Mouse (Mus musculus): ENCODE results near the gene C1qtnf1. TPM values are rescaled to one million over a fixed set of nuclear protein-coding genes. Genes with fewer than 3 reads are reported as not detected.

Gene C1qtnf1
- polyA plus RNA-seq, 1 experiment: 9.8 TPM

- TF ChIP-seq POLR2AphosphoS2 (IDR thresholded peaks at IDR 0.05; ENCODE audit: insufficient read length, low read depth): no peak
- TF ChIP-seq MYOD1 (IDR thresholded peaks at IDR 0.05; ENCODE audit: control insufficient read depth in 1 of 3, insufficient read length in 2 of 3, low read depth in 2 of 3): no peak
- TF ChIP-seq CEBPB (IDR thresholded peaks at IDR 0.05; ENCODE audit: insufficient read depth, poor library complexity, severe bottlenecking): no peak
- TF ChIP-seq POLR2A (IDR thresholded peaks at IDR 0.05; ENCODE audit: insufficient read length, low read depth): no peak
- no peak for TF ChIP-seq MAX (IDR thresholded peaks at IDR 0.05; ENCODE audit: low read depth)
- no peak for TF ChIP-seq REST (IDR thresholded peaks at IDR 0.05; ENCODE audit: insufficient read depth, insufficient read length)
- no peak for TF ChIP-seq SRF (IDR thresholded peaks at IDR 0.05; ENCODE audit: control insufficient read depth, insufficient read length, low read depth)
- no peak for TF ChIP-seq MYOG (IDR thresholded peaks at IDR 0.05; ENCODE audit: control insufficient read depth in 1 of 3, insufficient read depth in 1 of 3, insufficient read length in 2 of 3, low read depth in 2 of 3)
- TF ChIP-seq USF1 (IDR thresholded peaks at IDR 0.05; ENCODE audit: low read depth): no peak
- no peak for TF ChIP-seq E2F4 (IDR thresholded peaks at IDR 0.05; ENCODE audit: insufficient read depth)
- no peak for TF ChIP-seq TCF3 (IDR thresholded peaks at IDR 0.05; ENCODE audit: insufficient read length, low read depth)
- TF ChIP-seq TCF12 (IDR thresholded peaks at IDR 0.05; ENCODE audit: insufficient read depth, poor library complexity, severe bottlenecking): no peak
- Histone ChIP-seq H3K36me3 (ENCODE audit: control insufficient read depth, insufficient read depth) (no peaks in the 10 kb centered on the region), H3K79me2 (ENCODE audit: control insufficient read depth, insufficient read depth) (peaks cover 12% of the 10 kb centered on the region), H3K4me2 (ENCODE audit: low read depth) (no peak overlapping the region), H3ac (ENCODE audit: control insufficient read depth, insufficient read length) (no peak overlapping the region), H3K27me3 (ENCODE audit: control insufficient read depth, insufficient read depth, insufficient read length) (no peaks in the 10 kb centered on the region), H3K4me3 (no peak overlapping the region)
Measured at GRCm38 (mm10) chr11:118414270-118414669, 13.7 kb upstream of the C1qtnf1 start.

DNA sequence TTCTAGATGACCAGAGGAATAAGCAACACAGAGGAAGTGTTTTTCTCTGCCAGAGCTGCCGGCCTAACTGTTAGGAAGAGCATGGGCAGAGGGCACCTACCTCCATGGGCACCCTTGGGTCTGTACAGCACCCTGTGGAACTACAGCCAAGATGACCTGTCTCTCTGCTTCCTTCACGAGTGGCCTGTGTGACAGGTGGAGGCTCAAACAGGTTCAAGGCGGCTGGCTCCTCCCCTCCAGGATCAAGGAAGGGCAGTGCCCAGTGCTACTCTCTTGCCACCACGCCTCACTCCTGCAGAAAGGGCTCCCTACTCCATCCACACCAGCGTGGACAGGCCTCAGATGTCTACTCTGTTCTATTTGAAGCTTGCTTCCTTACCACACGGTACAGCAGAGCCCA is 12.4 kb upstream of the C1qtnf1 start:
- no peak for TF ChIP-seq USF1 (IDR thresholded peaks at IDR 0.05; ENCODE audit: low read depth)
- no peak for TF ChIP-seq SRF (IDR thresholded peaks at IDR 0.05; ENCODE audit: control insufficient read depth, insufficient read length, low read depth)
- no peak for TF ChIP-seq CEBPB (IDR thresholded peaks at IDR 0.05; ENCODE audit: insufficient read depth, poor library complexity, severe bottlenecking)
- TF ChIP-seq REST (IDR thresholded peaks at IDR 0.05; ENCODE audit: insufficient read depth, insufficient read length): no peak
- no peak for TF ChIP-seq MYOG (IDR thresholded peaks at IDR 0.05; ENCODE audit: control insufficient read depth in 1 of 3, insufficient read depth in 1 of 3, insufficient read length in 2 of 3, low read depth in 2 of 3)
- H3ac ChIP-seq (ENCODE audit: control insufficient read depth, insufficient read length): no peak overlapping the region
- H3K79me2 ChIP-seq (ENCODE audit: control insufficient read depth, insufficient read depth): peaks cover 12% of the 10 kb centered on the region
- no peak overlapping the region for H3K4me2 ChIP-seq (ENCODE audit: low read depth)
- no peaks in the 10 kb centered on the region for H3K27me3 ChIP-seq (ENCODE audit: control insufficient read depth, insufficient read depth, insufficient read length)
- H3K36me3 ChIP-seq (ENCODE audit: control insufficient read depth, insufficient read depth): no peaks in the 10 kb centered on the region
- no peak overlapping the region for H3K4me3 ChIP-seq

GRCm38 (mm10) chr11:118416046-118416445 is 12.0 kb upstream of the C1qtnf1 start:
- no peaks in the 10 kb centered on the region for H3K27me3 ChIP-seq (ENCODE audit: control insufficient read depth, insufficient read depth, insufficient read length)
- H3K4me3 ChIP-seq: no peak overlapping the region
- no peak overlapping the region for H3K4me2 ChIP-seq (ENCODE audit: low read depth)
- TF ChIP-seq CEBPB (IDR thresholded peaks at IDR 0.05; ENCODE audit: insufficient read depth, poor library complexity, severe bottlenecking) (no peak), E2F4 (IDR thresholded peaks at IDR 0.05; ENCODE audit: insufficient read depth) (no peak), TCF3 (IDR thresholded peaks at IDR 0.05; ENCODE audit: insufficient read length, low read depth) (no peak), USF1 (IDR thresholded peaks at IDR 0.05; ENCODE audit: low read depth) (no peak), MYOD1 (IDR thresholded peaks at IDR 0.05; ENCODE audit: control insufficient read depth in 1 of 3, insufficient read length in 2 of 3, low read depth in 2 of 3) (no peak), POLR2A (IDR thresholded peaks at IDR 0.05; ENCODE audit: insufficient read length, low read depth) (no peak), POLR2AphosphoS2 (IDR thresholded peaks at IDR 0.05; ENCODE audit: insufficient read length, low read depth) (no peak), MYOG (IDR thresholded peaks at IDR 0.05; ENCODE audit: control insufficient read depth in 1 of 3, insufficient read depth in 1 of 3, insufficient read length in 2 of 3, low read depth in 2 of 3) (no peak), SRF (IDR thresholded peaks at IDR 0.05; ENCODE audit: control insufficient read depth, insufficient read length, low read depth) (no peak), TCF12 (IDR thresholded peaks at IDR 0.05; ENCODE audit: insufficient read depth, poor library complexity, severe bottlenecking) (no peak), MAX (IDR thresholded peaks at IDR 0.05; ENCODE audit: low read depth) (no peak), REST (IDR thresholded peaks at IDR 0.05; ENCODE audit: insufficient read depth, insufficient read length) (no peak)
- no peak overlapping the region for H3ac ChIP-seq (ENCODE audit: control insufficient read depth, insufficient read length)
- H3K79me2 ChIP-seq (ENCODE audit: control insufficient read depth, insufficient read depth): peaks cover 12% of the 10 kb centered on the region
- no peaks in the 10 kb centered on the region for H3K36me3 ChIP-seq (ENCODE audit: control insufficient read depth, insufficient read depth)

DNA sequence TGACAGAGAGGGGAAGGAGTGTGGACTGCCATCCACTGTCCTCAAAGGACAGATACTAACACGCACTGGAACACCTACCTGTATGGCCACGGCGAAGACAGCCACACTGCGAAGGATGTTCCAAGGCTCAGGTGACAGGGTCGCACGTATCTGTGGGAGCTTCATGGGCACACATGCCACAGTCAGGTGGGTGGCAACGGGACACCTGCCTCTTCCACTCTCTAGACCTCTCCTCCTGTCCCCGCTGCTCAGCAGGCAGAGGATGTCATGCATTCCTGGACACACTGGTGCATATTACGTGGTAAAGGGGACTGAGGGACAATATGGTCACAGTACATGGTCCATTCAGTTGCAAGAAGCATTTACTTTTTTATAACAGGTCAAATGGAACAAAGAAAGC is 10.5 kb upstream of the C1qtnf1 start:
- TF ChIP-seq MYOG (IDR thresholded peaks at IDR 0.05; ENCODE audit: control insufficient read depth in 1 of 3, insufficient read depth in 1 of 3, insufficient read length in 2 of 3, low read depth in 2 of 3): no peak
- no peak for TF ChIP-seq TCF12 (IDR thresholded peaks at IDR 0.05; ENCODE audit: insufficient read depth, poor library complexity, severe bottlenecking)
- TF ChIP-seq POLR2AphosphoS2 (IDR thresholded peaks at IDR 0.05; ENCODE audit: insufficient read length, low read depth): no peak
- no peak for TF ChIP-seq REST (IDR thresholded peaks at IDR 0.05; ENCODE audit: insufficient read depth, insufficient read length)
- TF ChIP-seq CEBPB (IDR thresholded peaks at IDR 0.05; ENCODE audit: insufficient read depth, poor library complexity, severe bottlenecking): no peak
- no peak for TF ChIP-seq E2F4 (IDR thresholded peaks at IDR 0.05; ENCODE audit: insufficient read depth)
- no peak for TF ChIP-seq SRF (IDR thresholded peaks at IDR 0.05; ENCODE audit: control insufficient read depth, insufficient read length, low read depth)
- TF ChIP-seq TCF3 (IDR thresholded peaks at IDR 0.05; ENCODE audit: insufficient read length, low read depth): no peak
- no peak for TF ChIP-seq USF1 (IDR thresholded peaks at IDR 0.05; ENCODE audit: low read depth)
- TF ChIP-seq MAX (IDR thresholded peaks at IDR 0.05; ENCODE audit: low read depth): no peak
- TF ChIP-seq POLR2A (IDR thresholded peaks at IDR 0.05; ENCODE audit: insufficient read length, low read depth): no peak
- TF ChIP-seq MYOD1 (IDR thresholded peaks at IDR 0.05; ENCODE audit: control insufficient read depth in 1 of 3, insufficient read length in 2 of 3, low read depth in 2 of 3): no peak
- no peak overlapping the region for H3ac ChIP-seq (ENCODE audit: control insufficient read depth, insufficient read length)
- H3K36me3 ChIP-seq (ENCODE audit: control insufficient read depth, insufficient read depth): no peaks in the 10 kb centered on the region
- peak overlapping the region; percentile 90 for H3K4me2 ChIP-seq (ENCODE audit: low read depth)
- H3K4me3 ChIP-seq: peak overlapping the region; percentile 58
- H3K27me3 ChIP-seq (ENCODE audit: control insufficient read depth, insufficient read depth, insufficient read length): no peaks in the 10 kb centered on the region
- peaks cover 12% of the 10 kb centered on the region for H3K79me2 ChIP-seq (ENCODE audit: control insufficient read depth, insufficient read depth)

DNA sequence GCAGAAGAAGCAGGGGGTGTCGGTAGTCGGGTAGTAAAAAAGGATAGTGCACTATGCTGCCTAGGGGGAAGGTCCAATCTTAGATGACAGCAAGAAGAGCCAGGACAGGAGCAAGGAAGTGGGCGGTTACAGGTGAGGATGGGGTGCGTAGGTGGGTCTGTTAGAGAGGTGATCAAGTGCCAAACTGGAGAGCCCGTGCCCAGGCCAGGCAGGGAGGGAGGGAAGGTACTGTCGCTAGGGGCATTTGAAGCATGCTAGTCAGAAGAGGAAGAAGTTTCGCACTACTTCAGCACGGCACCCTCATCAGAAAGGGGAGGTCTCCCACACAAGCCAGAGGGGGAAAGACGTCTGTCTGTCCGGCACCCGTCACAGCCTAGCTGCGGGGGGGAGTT is 9.6 kb upstream of the C1qtnf1 start:
- no peak for TF ChIP-seq POLR2AphosphoS2 (IDR thresholded peaks at IDR 0.05; ENCODE audit: insufficient read length, low read depth)
- peak in 1 of 3 experiments; percentile 6 for TF ChIP-seq MYOD1 (IDR thresholded peaks at IDR 0.05; ENCODE audit: control insufficient read depth in 1 of 3, insufficient read length in 2 of 3, low read depth in 2 of 3)
- Histone ChIP-seq H3K4me2 (ENCODE audit: low read depth) (peak overlapping the region; percentile 90), H3K79me2 (ENCODE audit: control insufficient read depth, insufficient read depth) (peaks cover 12% of the 10 kb centered on the region), H3K27me3 (ENCODE audit: control insufficient read depth, insufficient read depth, insufficient read length) (no peaks in the 10 kb centered on the region), H3ac (ENCODE audit: control insufficient read depth, insufficient read length) (peak overlapping the region; percentile 32), H3K36me3 (ENCODE audit: control insufficient read depth, insufficient read depth) (no peaks in the 10 kb centered on the region), H3K4me3 (peak overlapping the region; percentile 58)

Data from myocyte (in vitro differentiated cells).